Mouse (Mus musculus) embryonic facial prominence, embryonic 13.5 days (tissue): ENCODE measurements at regions not wholly inside any gene's neighbourhood (a gene's known extent, or its start where the extent isn't known, plus 50 kb on each side); places are given as distances from the start of the nearest gene placed in this dataset.
A peak's percentile ranks its signal among the peaks of the same experiment; 100 is the strongest.
"Not testable (repeated sequence)": the region's sequence is repeated elsewhere in the genome, so short reads cannot be mapped to it uniquely, and the experiment has no call there.

Experiments used
- ATAC-seq: fragments of 200-750 bp; cut with Nextera tagmentation; 2 replicates; pipeline ENCODE4 v1.8.0; 2017; ENCODE audit warnings: low read depth; ENCODE audit not compliant: insufficient number of reproducible peaks, insufficient read depth, low FRiP score, low TSS enrichment
- H3K27ac ChIP-seq: fragments of 300-500 bp; sonication (generic); 2 replicates; pipeline ENCODE4 v1.5.1; 2015; ENCODE audit warnings: moderate library complexity, mild to moderate bottlenecking, inconsistent platforms
- H3K27me3 ChIP-seq: fragments of 300-500 bp; sonication (generic); 2 replicates; pipeline ENCODE4 v1.6.1; 2015; ENCODE audit warnings: mild to moderate bottlenecking, inconsistent platforms
- H3K36me3 ChIP-seq: fragments of 300-500 bp; sonication (generic); 2 replicates; pipeline ENCODE4 v1.6.1; 2015; ENCODE audit warnings: mild to moderate bottlenecking, inconsistent platforms
- H3K4me1 ChIP-seq: fragments of 300-500 bp; sonication (generic); 2 replicates; pipeline ENCODE4 v1.6.1; 2015; ENCODE audit warnings: inconsistent platforms
- H3K4me2 ChIP-seq: fragments of 300-500 bp; sonication (generic); 2 replicates; pipeline ENCODE4 v1.6.1; 2015; ENCODE audit warnings: moderate library complexity, mild to moderate bottlenecking, inconsistent platforms
- H3K4me3 ChIP-seq: fragments of 300-500 bp; sonication (generic); 2 replicates; pipeline ENCODE4 v1.5.1; 2015; ENCODE audit warnings: mild to moderate bottlenecking, inconsistent platforms
- H3K9ac ChIP-seq: fragments of 300-500 bp; sonication (generic); 2 replicates; pipeline ENCODE4 v1.6.1; 2015; ENCODE audit warnings: mild to moderate bottlenecking, inconsistent platforms
- H3K9me3 ChIP-seq: fragments of 300-500 bp; sonication (generic); 2 replicates; pipeline ENCODE4 v1.6.1; 2016; ENCODE audit warnings: inconsistent platforms
- WGBS: fragments of 180-500 bp; shearing (Covaris S2); methylation state at CpG from one replicate; pipeline ENCODE4 v1.1.7; 2015; ENCODE audit warnings: mixed read lengths; 5-methylcytosine and 5-hydroxymethylcytosine counted together

DNA sequence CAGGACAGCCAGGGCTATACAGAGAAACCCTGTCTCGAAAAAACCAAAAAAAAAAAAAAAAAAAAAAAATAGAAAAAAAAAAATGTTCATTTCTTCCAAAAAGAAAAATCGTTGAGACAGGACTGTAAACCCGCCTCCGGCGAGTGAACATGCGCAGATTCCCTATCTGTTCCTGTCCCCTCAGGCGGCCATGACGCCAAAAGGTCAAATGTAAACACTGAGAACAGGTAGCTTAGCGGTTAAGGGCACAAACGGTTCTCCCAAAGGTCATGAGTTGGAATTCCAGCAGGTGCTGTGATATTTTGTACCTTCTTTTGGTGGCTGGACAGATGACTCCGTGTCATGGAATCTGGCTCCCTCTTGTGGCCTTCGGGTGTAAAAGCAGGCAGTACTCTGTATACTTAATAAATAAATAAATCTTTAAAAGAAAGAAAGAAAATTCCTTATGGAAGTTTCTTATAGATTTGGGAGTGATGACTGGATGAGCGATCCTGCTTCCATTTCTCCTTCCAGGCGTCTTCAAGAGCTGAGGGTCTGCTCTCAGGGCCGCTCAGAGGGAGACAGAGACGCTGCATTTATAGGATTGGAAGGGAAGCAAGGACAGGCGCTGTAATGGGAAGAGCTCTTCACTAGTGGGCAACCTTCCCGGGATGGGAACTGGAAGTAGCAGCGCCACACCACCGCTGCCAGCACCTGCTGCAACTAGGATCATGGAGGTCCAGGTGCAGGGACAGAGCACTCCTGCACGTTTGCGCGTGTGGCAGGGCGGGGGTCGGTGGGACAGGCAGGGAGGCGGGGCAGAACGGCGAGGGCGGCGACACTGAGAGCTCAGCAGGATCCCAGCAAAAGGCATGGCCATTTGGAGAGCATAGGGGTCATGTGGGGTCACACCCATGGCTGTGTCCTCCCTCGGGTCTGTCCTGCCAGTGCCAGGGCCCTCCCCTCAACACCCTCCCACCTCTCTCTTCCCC, 189.2 kb upstream of the Gm10767 start:
- H3K9me3 ChIP-seq = not testable (repeated sequence)

DNA sequence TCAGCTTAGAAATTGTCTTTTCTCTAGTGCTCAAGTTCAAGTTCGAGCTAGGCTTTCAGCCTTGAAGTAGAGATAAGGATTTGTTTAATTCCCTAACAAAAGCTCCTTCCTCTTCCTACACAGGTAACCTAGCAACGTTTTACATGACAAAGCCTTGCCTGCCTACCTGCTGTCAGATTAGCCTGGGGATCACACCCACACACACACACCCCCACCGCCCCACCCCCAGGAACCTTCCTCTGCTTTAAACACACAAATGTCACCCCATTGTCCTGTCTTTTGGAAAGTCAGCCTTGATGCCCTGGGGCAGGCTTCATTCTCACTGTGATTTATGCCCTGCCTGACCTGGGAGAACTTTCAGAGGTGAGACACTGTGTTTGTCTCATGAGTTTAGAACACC, 193.7 kb upstream of the Gm10767 start:
- 58% methylated on average over 3 of the region's 3 CpGs for WGBS

More for the DNA sequence above, 189.2 kb upstream of the Gm10767 start:
- not testable (repeated sequence) for H3K4me2 ChIP-seq, H3K27ac ChIP-seq, H3K36me3 ChIP-seq, H3K4me1 ChIP-seq, H3K27me3 ChIP-seq, ATAC-seq, H3K4me3 ChIP-seq, H3K9ac ChIP-seq
- WGBS = 35% methylated on average over 28 of the region's 31 CpGs

DNA sequence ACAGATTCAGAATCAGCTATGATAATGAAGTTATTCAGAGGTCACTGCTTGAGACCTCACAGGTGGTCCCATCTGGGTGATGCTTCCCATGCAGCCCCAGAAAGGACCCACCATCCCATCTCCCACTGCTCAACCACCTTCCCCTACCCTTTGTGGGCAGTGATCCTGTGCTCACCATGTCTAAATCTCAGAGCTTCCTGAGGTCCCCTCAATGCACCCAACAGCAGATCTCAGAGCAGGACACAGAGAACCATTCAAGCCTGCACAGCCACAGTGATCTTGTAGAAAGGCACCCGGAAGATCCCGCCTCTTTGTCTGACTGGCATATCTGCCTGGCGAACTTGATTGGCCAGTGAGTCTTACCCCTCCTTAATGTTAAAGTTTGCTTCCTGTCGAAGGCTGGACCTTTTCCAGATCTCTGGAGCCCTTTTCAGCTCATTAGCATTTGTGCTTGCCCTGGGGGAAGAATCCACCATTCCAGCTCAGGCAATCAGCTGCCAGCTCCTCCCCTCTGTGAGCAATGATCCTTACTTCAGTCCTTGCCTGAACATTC, 206.7 kb upstream of the Gm10767 start:
- not testable (repeated sequence) for H3K27ac ChIP-seq, H3K27me3 ChIP-seq, H3K9ac ChIP-seq, ATAC-seq, H3K4me1 ChIP-seq, H3K36me3 ChIP-seq, H3K9me3 ChIP-seq, H3K4me3 ChIP-seq, H3K4me2 ChIP-seq
- 82% methylated on average over 4 of the region's 4 CpGs for WGBS

More for the DNA sequence above, 193.7 kb upstream of the Gm10767 start:
- H3K9ac ChIP-seq, H3K4me2 ChIP-seq, H3K9me3 ChIP-seq, H3K27me3 ChIP-seq, ATAC-seq, H3K27ac ChIP-seq, H3K36me3 ChIP-seq, H3K4me1 ChIP-seq, H3K4me3 ChIP-seq: not testable (repeated sequence)

DNA sequence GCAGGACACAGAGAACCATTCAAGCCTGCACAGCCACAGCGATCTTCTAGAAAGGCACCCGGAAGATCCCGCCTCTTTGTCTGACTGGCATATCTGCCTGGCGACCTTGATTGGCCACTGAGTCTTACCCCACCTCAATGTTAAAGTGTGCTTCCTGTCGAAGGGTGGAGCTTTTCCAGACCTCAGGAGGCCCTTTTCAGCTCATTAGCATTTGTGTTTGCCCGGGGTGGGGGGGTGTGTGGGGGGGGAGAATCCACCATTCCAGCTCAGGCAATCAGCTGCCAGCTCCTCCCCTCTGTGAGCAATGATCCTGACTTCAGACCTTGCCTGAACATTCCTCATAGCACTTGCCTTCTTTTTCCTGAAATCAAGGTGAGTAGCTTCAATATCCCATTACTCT, 223.9 kb upstream of the Gm10767 start:
- 66% methylated on average over 6 of the region's 6 CpGs for WGBS
- not testable (repeated sequence) for H3K27me3 ChIP-seq, H3K27ac ChIP-seq, H3K9ac ChIP-seq, H3K36me3 ChIP-seq, H3K4me1 ChIP-seq, H3K4me2 ChIP-seq, H3K9me3 ChIP-seq, ATAC-seq, H3K4me3 ChIP-seq

DNA sequence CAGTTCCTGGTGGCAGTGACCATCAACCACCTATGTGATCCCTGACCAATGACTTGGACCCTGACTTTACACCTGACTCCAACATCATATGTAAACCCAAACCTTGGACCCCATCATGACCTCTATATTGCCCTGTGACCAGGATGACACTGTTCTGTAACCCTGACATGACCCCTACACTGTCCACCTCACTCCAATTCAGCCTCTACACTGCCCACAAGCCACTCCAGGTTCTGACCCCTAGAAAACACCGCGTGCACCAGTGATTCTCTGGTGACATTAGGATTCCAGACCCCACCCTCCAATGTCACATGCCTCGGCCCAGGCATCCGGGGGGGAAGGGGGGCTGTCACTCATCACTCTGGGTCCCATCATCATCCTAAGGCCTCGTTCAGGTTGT, 201.3 kb upstream of the 2410141K09Rik start:
- H3K36me3 ChIP-seq, H3K9ac ChIP-seq, H3K27ac ChIP-seq, H3K4me3 ChIP-seq, H3K27me3 ChIP-seq, H3K9me3 ChIP-seq, H3K4me2 ChIP-seq, H3K4me1 ChIP-seq: not testable (repeated sequence)
- 0 out of 2 replicates have a peak, but pooled peaks have one; percentile 43 for ATAC-seq
- WGBS = 83% methylated on average over 5 of the region's 5 CpGs

DNA sequence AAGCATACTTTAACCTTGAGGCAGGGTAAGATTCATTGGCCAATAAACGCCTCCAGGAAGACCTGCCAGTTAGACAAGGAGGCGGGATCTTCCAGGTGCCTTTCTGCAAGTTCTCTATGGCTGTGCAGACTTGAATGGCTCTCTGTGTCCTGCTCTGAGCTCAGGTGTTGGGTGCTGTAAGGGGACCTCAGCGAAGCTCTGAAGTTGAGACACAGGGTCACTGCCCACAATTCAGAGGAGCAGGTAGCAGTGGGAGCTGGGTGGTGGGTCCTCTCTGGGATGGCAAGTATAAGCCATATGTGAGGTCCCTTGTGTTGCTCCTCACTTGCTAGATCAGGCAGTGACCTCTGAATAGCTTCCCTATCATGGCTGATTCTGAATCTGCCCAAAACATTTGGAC, 184.8 kb upstream of the 2410141K09Rik start:
- H3K36me3 ChIP-seq, H3K4me2 ChIP-seq, H3K27ac ChIP-seq, H3K9ac ChIP-seq, H3K27me3 ChIP-seq, ATAC-seq, H3K4me3 ChIP-seq, H3K4me1 ChIP-seq, H3K9me3 ChIP-seq: not testable (repeated sequence)
- 52% methylated on average over 3 of the region's 3 CpGs for WGBS

DNA sequence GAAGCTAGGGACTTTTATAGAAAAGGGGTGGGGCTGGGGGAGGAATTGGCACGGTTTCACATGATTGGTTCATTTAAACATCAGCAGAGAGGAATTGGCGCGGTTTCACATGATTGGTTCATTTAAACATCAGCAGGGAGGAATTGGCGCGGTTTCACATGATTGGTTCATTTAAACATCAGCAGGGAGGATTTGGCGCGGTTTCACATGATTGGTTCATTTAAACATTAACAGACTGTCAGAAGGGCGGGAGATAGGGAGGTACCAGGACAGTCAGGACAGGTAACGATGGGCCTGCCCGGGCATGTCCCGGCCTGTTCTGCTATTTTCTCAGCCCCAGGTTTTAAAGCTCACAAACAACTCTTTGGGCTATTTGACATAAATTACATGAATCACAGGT, 145.1 kb upstream of the 2410141K09Rik start:
- not testable (repeated sequence) for H3K27me3 ChIP-seq, H3K9ac ChIP-seq, H3K36me3 ChIP-seq, H3K27ac ChIP-seq, H3K4me3 ChIP-seq, ATAC-seq, H3K4me2 ChIP-seq, H3K4me1 ChIP-seq
- H3K9me3 ChIP-seq = peaks cover 18% of the 10 kb centered on the region
- WGBS = 93% methylated on average over 11 of the region's 11 CpGs

DNA sequence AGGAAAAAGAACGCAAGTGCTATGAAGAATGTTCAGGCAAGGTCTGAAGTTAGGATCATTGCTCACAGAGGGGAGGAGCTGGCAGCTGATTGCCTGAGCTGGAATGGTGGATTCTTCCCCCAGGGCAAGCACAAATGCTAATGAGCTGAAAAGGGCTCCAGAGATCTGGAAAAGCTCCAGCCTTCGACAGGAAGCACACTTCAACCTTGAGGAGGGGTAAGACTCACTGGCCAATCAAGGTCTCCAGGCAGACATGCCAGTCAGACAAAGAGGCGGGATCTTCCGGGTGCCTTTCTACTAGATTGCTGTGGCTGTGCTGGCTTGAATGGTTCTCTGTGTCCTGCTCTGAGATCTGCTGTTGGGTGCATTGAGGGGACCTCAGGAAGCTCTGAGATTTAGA, 122.7 kb upstream of the 2410141K09Rik start:
- WGBS = 75% methylated on average over 4 of the region's 4 CpGs
- H3K4me2 ChIP-seq, H3K27me3 ChIP-seq, H3K36me3 ChIP-seq, H3K9ac ChIP-seq, H3K27ac ChIP-seq, H3K4me1 ChIP-seq, H3K9me3 ChIP-seq, ATAC-seq, H3K4me3 ChIP-seq: not testable (repeated sequence)

DNA sequence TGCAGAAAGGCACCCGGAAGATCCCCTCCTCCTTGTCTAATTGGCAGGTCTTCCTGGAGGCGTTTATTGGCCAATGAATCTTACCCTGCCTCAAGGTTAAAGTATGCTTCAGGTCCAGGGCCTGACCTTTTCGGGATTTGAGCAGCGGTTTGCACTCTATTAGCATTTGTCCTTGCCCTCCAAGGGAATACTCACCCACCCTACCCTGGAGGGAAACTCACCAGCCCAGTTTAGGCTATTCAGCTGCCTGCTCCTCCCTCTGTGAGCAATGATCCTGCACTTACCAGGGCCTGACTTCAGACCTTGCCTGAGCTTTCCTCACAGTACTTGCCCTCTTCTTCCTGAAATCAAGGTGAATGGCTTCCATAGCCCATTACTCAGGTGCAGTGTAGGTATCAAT, 115.5 kb upstream of the 2410141K09Rik start:
- H3K9ac ChIP-seq, ATAC-seq, H3K4me2 ChIP-seq, H3K4me3 ChIP-seq, H3K27ac ChIP-seq, H3K27me3 ChIP-seq, H3K4me1 ChIP-seq, H3K9me3 ChIP-seq, H3K36me3 ChIP-seq: not testable (repeated sequence)
- WGBS = 59% methylated on average over 4 of the region's 4 CpGs

DNA sequence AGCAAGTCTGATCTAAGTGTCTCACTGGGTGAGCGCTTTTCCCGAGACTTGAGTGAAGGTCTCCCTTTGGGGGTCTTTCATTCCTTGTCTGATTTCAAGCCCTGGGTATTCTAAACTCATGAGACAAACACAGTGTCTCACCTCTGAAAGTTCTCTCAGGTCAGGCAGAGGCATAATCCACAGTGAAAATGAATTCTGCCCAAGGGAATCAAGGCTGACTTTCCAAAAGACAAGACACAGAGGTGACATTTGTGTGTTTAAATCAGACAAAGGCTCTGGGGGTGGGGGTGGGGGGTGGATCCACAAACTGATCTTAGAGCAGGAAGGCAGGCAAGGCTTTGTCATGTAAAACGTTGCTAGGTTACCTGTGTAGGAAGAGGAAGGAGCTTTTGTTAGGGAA, 107.0 kb upstream of the 2410141K09Rik start:
- not testable (repeated sequence) for H3K4me2 ChIP-seq, H3K9ac ChIP-seq, H3K27me3 ChIP-seq, H3K27ac ChIP-seq, ATAC-seq, H3K36me3 ChIP-seq, H3K4me3 ChIP-seq, H3K4me1 ChIP-seq, H3K9me3 ChIP-seq
- 85% methylated on average over 3 of the region's 3 CpGs for WGBS

DNA sequence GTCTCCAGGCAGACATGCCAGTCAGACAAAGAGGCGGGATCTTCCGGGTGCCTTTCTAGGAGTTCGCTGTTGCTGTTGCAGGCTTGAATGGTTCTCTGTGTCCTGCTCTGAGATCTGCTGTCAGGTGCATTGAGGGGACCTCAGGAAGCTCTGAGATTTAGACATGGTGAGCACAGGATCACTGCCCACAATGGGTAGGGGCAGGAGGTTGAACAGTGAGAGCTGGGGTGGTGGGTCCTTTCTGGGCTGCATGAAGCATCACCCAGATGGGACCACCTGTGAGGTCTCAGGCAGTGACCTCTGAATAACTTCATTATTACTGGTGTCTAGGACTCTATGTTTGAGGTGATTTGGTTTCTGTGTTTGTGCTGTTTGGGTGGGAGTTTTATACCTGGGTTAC, 78.7 kb upstream of the 2410141K09Rik start:
- not testable (repeated sequence) for H3K27ac ChIP-seq, H3K9ac ChIP-seq, H3K27me3 ChIP-seq, H3K9me3 ChIP-seq, H3K4me1 ChIP-seq, H3K4me2 ChIP-seq, H3K36me3 ChIP-seq, ATAC-seq, H3K4me3 ChIP-seq
- 87% methylated on average over 3 of the region's 3 CpGs for WGBS
